Mouse (Mus musculus): ENCODE results near the gene Cryga. TPM values are rescaled to one million over a fixed set of nuclear protein-coding genes. Genes with fewer than 3 reads are reported as not detected.
A peak's percentile ranks its signal among the peaks of the same experiment; 100 is the strongest.

Gene Cryga
- polyA plus RNA-seq, 1 experiment: not detected

DNA sequence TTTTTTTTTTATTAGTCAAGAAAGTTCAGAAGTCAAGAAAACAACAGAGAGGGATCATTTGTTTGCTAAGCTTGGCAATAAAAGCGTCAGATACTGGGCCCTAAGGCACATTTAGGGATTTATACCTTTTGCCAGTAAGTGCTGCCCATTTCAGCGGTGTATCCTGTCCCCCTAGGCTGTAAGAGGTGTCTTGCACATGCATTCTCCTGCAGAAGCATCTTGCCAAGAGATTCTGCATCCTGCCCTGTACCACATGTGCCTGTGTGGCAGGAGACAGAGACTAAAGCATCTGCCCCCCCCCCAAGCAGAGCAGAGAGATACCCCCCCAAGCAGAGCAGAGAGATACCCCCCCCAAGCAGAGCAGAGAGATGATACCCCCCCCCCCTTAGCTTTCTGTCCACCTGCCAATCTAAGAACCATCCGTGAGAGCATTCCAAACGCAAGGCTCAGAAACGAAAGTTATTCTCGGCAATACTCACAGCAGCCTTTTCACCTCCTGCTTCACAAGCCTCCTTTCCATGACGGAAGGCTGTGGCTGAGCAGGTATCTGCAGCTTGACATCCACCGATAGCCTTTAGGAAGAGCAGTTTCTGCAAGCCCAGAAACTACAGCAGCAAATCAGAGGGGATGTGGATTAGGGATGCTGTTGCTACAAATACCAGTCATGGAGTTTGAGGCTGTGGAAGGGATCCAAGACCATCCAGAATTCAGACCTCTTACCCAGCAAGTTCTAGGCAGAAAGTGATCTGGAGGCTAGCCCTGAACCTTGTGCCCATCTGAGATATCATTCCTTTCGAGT is 19.6 kb upstream of the Cryga start, which contains the start of gene D630023F18Rik:
D630023F18Rik (minus strand) TSS at position 641 of the 799 bp plus-strand sequence.
- no peaks in the 10 kb centered on the region for H3K36me3 ChIP-seq (ENCODE audit: control insufficient read depth, insufficient read depth)
- no peaks in the 10 kb centered on the region for H3K79me2 ChIP-seq (ENCODE audit: control insufficient read depth, insufficient read depth)
- H3K27me3 ChIP-seq (ENCODE audit: control insufficient read depth, insufficient read depth, insufficient read length): no peaks in the 10 kb centered on the region
- H3K4me3 ChIP-seq: no peak within 1 kb of the TSS
- no peak within 1 kb of the TSS for H3ac ChIP-seq (ENCODE audit: control insufficient read depth, insufficient read length)
- peak within 1 kb of the TSS; percentile 24 for H3K4me2 ChIP-seq (ENCODE audit: low read depth)
- no peak for TF ChIP-seq CEBPB (IDR thresholded peaks at IDR 0.05; ENCODE audit: insufficient read depth, poor library complexity, severe bottlenecking)
- no peak for TF ChIP-seq POLR2AphosphoS2 (IDR thresholded peaks at IDR 0.05; ENCODE audit: insufficient read length, low read depth)
- no peak for TF ChIP-seq E2F4 (IDR thresholded peaks at IDR 0.05; ENCODE audit: insufficient read depth)
- TF ChIP-seq TCF12 (IDR thresholded peaks at IDR 0.05; ENCODE audit: insufficient read depth, poor library complexity, severe bottlenecking): no peak
- TF ChIP-seq MYOD1 (IDR thresholded peaks at IDR 0.05; ENCODE audit: control insufficient read depth in 1 of 3, insufficient read length in 2 of 3, low read depth in 2 of 3): no peak
- TF ChIP-seq MYOG (IDR thresholded peaks at IDR 0.05; ENCODE audit: control insufficient read depth in 1 of 3, insufficient read depth in 1 of 3, insufficient read length in 2 of 3, low read depth in 2 of 3): no peak
- TF ChIP-seq USF1 (IDR thresholded peaks at IDR 0.05; ENCODE audit: low read depth): no peak
- no peak for TF ChIP-seq POLR2A (IDR thresholded peaks at IDR 0.05; ENCODE audit: insufficient read length, low read depth)
- no peak for TF ChIP-seq TCF3 (IDR thresholded peaks at IDR 0.05; ENCODE audit: insufficient read length, low read depth)

DNA sequence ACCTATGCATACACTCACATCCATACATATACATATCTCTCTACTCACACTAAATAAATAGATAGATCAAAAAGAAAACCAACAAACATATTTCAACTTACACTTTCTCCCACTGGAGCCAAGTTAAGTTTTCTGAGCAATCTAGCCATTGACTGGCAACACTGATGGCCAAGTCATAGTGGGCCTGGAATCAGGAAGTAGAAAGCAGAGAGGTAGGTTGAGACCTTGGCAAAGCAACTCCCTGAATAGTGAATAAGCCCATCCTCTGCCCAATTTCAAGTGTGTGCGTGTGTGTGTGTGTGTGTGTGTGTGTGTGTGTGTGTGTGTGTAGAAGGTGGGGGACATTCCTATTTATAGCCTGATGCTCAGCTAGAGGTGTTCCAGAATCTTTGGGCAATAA is 16.3 kb upstream of the Cryga start, which contains the start of gene Gm28845:
Gm28845 (minus strand) TSS at position 121 of the 400 bp plus-strand sequence.
- H3K27me3 ChIP-seq (ENCODE audit: control insufficient read depth, insufficient read depth, insufficient read length): no peaks in the 10 kb centered on the region
- TF ChIP-seq TCF3 (IDR thresholded peaks at IDR 0.05; ENCODE audit: insufficient read length, low read depth) (no peak), MYOG (IDR thresholded peaks at IDR 0.05; ENCODE audit: control insufficient read depth in 1 of 3, insufficient read depth in 1 of 3, insufficient read length in 2 of 3, low read depth in 2 of 3) (no peak), POLR2A (IDR thresholded peaks at IDR 0.05; ENCODE audit: insufficient read length, low read depth) (no peak), SRF (IDR thresholded peaks at IDR 0.05; ENCODE audit: control insufficient read depth, insufficient read length, low read depth) (no peak), CEBPB (IDR thresholded peaks at IDR 0.05; ENCODE audit: insufficient read depth, poor library complexity, severe bottlenecking) (no peak), MAX (IDR thresholded peaks at IDR 0.05; ENCODE audit: low read depth) (no peak), TCF12 (IDR thresholded peaks at IDR 0.05; ENCODE audit: insufficient read depth, poor library complexity, severe bottlenecking) (no peak), MYOD1 (IDR thresholded peaks at IDR 0.05; ENCODE audit: control insufficient read depth in 1 of 3, insufficient read length in 2 of 3, low read depth in 2 of 3) (no peak), USF1 (IDR thresholded peaks at IDR 0.05; ENCODE audit: low read depth) (no peak), POLR2AphosphoS2 (IDR thresholded peaks at IDR 0.05; ENCODE audit: insufficient read length, low read depth) (no peak), E2F4 (IDR thresholded peaks at IDR 0.05; ENCODE audit: insufficient read depth) (no peak), REST (IDR thresholded peaks at IDR 0.05; ENCODE audit: insufficient read depth, insufficient read length) (no peak)
- H3K79me2 ChIP-seq (ENCODE audit: control insufficient read depth, insufficient read depth): no peaks in the 10 kb centered on the region
- H3ac ChIP-seq (ENCODE audit: control insufficient read depth, insufficient read length): no peak within 1 kb of the TSS
- H3K36me3 ChIP-seq (ENCODE audit: control insufficient read depth, insufficient read depth): no peaks in the 10 kb centered on the region
- H3K4me3 ChIP-seq: no peak within 1 kb of the TSS
- H3K4me2 ChIP-seq (ENCODE audit: low read depth): no peak within 1 kb of the TSS

DNA sequence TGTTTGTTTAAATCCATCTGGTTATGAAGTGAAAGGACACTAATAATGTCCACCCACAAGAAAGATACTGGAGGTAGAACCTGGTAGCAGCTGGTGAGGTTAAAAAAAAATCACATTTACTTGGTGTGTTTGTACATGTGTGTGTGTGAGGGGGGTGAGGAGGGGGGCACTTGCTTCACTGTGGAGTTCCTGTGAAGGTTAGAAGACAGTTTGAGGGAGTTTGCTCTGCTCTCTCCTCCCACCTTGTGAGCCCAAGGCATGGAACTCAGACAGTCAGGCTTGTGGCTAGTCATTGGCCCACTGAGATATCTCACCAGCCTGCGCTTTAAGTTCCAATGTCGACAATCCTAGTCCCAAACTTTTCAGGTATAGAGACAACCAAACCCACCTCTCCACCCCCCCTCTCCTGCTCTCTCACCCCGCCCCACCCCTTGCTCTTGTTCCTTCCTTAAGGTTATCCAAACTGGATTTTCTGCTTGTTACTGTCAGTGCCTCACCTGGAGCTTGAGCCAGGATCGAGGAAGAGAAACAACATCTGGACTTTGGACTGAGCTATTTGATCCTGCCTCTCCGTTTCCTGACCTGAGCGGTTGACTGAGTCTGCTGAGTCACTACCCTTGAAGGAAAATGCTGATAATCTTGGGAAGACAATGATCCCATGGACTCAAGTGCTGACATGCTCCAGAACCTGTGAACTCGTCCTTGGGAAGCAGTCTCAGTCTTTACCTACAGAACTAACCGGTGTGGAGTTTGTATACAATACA is 15.2 kb upstream of the Cryga start:
- Histone ChIP-seq H3K4me3 (no peak overlapping the region), H3K4me2 (ENCODE audit: low read depth) (no peak overlapping the region), H3K79me2 (ENCODE audit: control insufficient read depth, insufficient read depth) (no peaks in the 10 kb centered on the region), H3K27me3 (ENCODE audit: control insufficient read depth, insufficient read depth, insufficient read length) (no peaks in the 10 kb centered on the region), H3ac (ENCODE audit: control insufficient read depth, insufficient read length) (no peak overlapping the region), H3K36me3 (ENCODE audit: control insufficient read depth, insufficient read depth) (no peaks in the 10 kb centered on the region)
- TF ChIP-seq TCF12 (IDR thresholded peaks at IDR 0.05; ENCODE audit: insufficient read depth, poor library complexity, severe bottlenecking) (no peak), POLR2A (IDR thresholded peaks at IDR 0.05; ENCODE audit: insufficient read length, low read depth) (no peak), E2F4 (IDR thresholded peaks at IDR 0.05; ENCODE audit: insufficient read depth) (no peak), REST (IDR thresholded peaks at IDR 0.05; ENCODE audit: insufficient read depth, insufficient read length) (no peak), MYOG (IDR thresholded peaks at IDR 0.05; ENCODE audit: control insufficient read depth in 1 of 3, insufficient read depth in 1 of 3, insufficient read length in 2 of 3, low read depth in 2 of 3) (no peak), USF1 (IDR thresholded peaks at IDR 0.05; ENCODE audit: low read depth) (no peak), SRF (IDR thresholded peaks at IDR 0.05; ENCODE audit: control insufficient read depth, insufficient read length, low read depth) (no peak), MYOD1 (IDR thresholded peaks at IDR 0.05; ENCODE audit: control insufficient read depth in 1 of 3, insufficient read length in 2 of 3, low read depth in 2 of 3) (no peak), CEBPB (IDR thresholded peaks at IDR 0.05; ENCODE audit: insufficient read depth, poor library complexity, severe bottlenecking) (no peak), TCF3 (IDR thresholded peaks at IDR 0.05; ENCODE audit: insufficient read length, low read depth) (no peak), POLR2AphosphoS2 (IDR thresholded peaks at IDR 0.05; ENCODE audit: insufficient read length, low read depth) (no peak), MAX (IDR thresholded peaks at IDR 0.05; ENCODE audit: low read depth) (no peak)

DNA sequence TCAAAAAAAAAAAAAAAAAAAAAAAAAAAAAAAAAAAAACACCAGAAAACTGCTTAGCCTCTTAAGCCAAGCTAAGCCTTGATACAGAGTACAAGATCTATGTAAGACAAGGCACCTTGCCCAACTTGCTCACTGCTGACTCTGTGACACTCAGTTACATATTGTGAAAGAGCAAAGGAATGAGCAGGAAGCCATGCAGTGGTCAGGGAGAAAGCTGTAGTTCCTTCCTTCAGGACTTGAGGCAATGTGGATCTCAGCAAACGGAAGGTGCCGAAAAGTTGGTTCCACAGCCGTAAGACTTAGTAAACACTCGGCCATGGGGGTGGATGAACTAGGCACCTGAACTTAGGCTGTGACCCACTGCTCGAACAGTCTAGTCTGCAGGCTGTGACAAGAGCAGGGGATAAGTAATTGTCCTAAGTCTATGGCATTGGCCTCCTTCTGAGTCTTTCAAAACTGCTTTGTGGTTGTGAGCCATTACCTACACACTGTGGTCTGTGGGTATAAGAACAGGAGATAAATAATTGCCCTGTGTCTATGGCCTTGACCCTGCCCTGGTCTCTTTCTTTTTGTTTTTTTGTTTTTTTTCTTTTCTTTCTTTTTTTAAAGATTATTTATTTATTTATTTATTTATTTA is 10.5 kb upstream of the Cryga start:
- H3K79me2 ChIP-seq (ENCODE audit: control insufficient read depth, insufficient read depth): no peaks in the 10 kb centered on the region
- no peaks in the 10 kb centered on the region for H3K36me3 ChIP-seq (ENCODE audit: control insufficient read depth, insufficient read depth)
- TF ChIP-seq POLR2A (IDR thresholded peaks at IDR 0.05; ENCODE audit: insufficient read length, low read depth) (no peak), CEBPB (IDR thresholded peaks at IDR 0.05; ENCODE audit: insufficient read depth, poor library complexity, severe bottlenecking) (no peak), TCF3 (IDR thresholded peaks at IDR 0.05; ENCODE audit: insufficient read length, low read depth) (no peak), SRF (IDR thresholded peaks at IDR 0.05; ENCODE audit: control insufficient read depth, insufficient read length, low read depth) (no peak), MAX (IDR thresholded peaks at IDR 0.05; ENCODE audit: low read depth) (no peak), USF1 (IDR thresholded peaks at IDR 0.05; ENCODE audit: low read depth) (no peak), REST (IDR thresholded peaks at IDR 0.05; ENCODE audit: insufficient read depth, insufficient read length) (no peak), E2F4 (IDR thresholded peaks at IDR 0.05; ENCODE audit: insufficient read depth) (no peak), MYOG (IDR thresholded peaks at IDR 0.05; ENCODE audit: control insufficient read depth in 1 of 3, insufficient read depth in 1 of 3, insufficient read length in 2 of 3, low read depth in 2 of 3) (no peak), TCF12 (IDR thresholded peaks at IDR 0.05; ENCODE audit: insufficient read depth, poor library complexity, severe bottlenecking) (no peak), MYOD1 (IDR thresholded peaks at IDR 0.05; ENCODE audit: control insufficient read depth in 1 of 3, insufficient read length in 2 of 3, low read depth in 2 of 3) (no peak)
- H3K27me3 ChIP-seq (ENCODE audit: control insufficient read depth, insufficient read depth, insufficient read length): no peaks in the 10 kb centered on the region
- no peak overlapping the region for H3ac ChIP-seq (ENCODE audit: control insufficient read depth, insufficient read length)
- H3K4me3 ChIP-seq: no peak overlapping the region
- H3K4me2 ChIP-seq (ENCODE audit: low read depth): no peak overlapping the region

Measured in myocyte (in vitro differentiated cells).